Mouse (Mus musculus) megakaryocyte, embryonic 14.5 days (primary cell): Measurements from ENCODE around the gene Nxpe4.

ENCODE experiments used
- FLI1 ChIP-seq: IDR thresholded peaks from 2 replicates; pipeline ENCODE4 v1.6.1; 2012; ENCODE audit warnings: low read length, inconsistent platforms, mixed read lengths
- GATA1 ChIP-seq: IDR thresholded peaks from 3 replicates; pipeline ENCODE4 v1.6.1; 2012; ENCODE audit warnings: mixed read lengths, low read length, inconsistent platforms, borderline replicate concordance

DNA sequence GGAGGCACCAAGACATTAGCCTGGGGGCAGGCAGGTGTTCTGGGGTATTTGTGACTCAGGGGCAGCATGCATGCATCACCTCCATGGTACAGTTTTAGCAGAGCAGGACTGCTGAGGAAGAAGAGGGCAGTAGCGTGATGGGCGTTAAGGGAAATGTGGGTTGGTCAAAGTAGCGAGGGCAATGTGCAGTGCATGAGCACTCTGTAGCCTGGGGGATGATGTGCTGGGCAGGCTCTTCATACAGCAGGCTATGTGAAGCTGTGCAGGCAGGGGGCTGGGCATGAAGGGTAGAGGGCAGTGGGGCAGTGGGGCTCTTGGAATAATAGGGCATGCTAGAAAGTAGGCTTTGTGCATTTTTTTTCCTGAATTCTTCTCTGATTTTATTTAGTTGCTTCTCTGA, 82.4 kb downstream of the Nxpe4 start:
- TF ChIP-seq GATA1, result no peak
- no peak for TF ChIP-seq FLI1
